Mouse (Mus musculus): ENCODE data around the gene Prss2. TPM values are rescaled to one million over a fixed set of nuclear protein-coding genes. Genes with fewer than 3 reads are reported as not detected.

Prss2 gene
- total and polyA plus RNA-seq, 2 experiments from 2014 or later = not detected

- Histone ChIP-seq H3K27me3 (ENCODE audit: insufficient read depth, low read length) (no peaks in the 10 kb centered on the region), H3K27ac (no peak overlapping the region), H3K9me3 (ENCODE audit: low read length) (no peaks in the 10 kb centered on the region), H3K36me3 (ENCODE audit: insufficient read depth, low read length) (no peaks in the 10 kb centered on the region), H3K4me3 (ENCODE audit: low read length) (no peak overlapping the region), H3K4me2 (ENCODE audit: low read depth, low read length) (no peak overlapping the region), H3K4me1 (ENCODE audit: insufficient read depth, low read length) (no peaks in the 10 kb centered on the region), H3K9ac (replicated peaks; ENCODE audit: low read length) (no peak overlapping the region)
- WGBS = 88% methylated on average over 5 of the region's 5 CpGs
- TF ChIP-seq CTCF (IDR thresholded peaks at IDR 0.05; ENCODE audit: low read depth) = no peak
- no peak for DNase-seq (ENCODE audit: low spot score)
- ATAC-seq = no peak
Measured at GRCm38 (mm10) chr6:41553356-41554010, 31.9 kb downstream of the Prss2 start.

- H3K27me3 ChIP-seq (ENCODE audit: insufficient read depth, low read length) = no peaks in the 10 kb centered on the region
- H3K27ac ChIP-seq = no peak overlapping the region
- no peak overlapping the region for H3K4me3 ChIP-seq (ENCODE audit: low read length)
- TF ChIP-seq CTCF (IDR thresholded peaks at IDR 0.05; ENCODE audit: low read depth) = no peak
- no peaks in the 10 kb centered on the region for H3K9me3 ChIP-seq (ENCODE audit: low read length)
- H3K4me2 ChIP-seq (ENCODE audit: low read depth, low read length) = no peak overlapping the region
- DNase-seq (ENCODE audit: low spot score) = no peak
- H3K4me1 ChIP-seq (ENCODE audit: insufficient read depth, low read length) = no peaks in the 10 kb centered on the region
- no peak for ATAC-seq
- H3K9ac ChIP-seq (replicated peaks; ENCODE audit: low read length) = no peak overlapping the region
- H3K36me3 ChIP-seq (ENCODE audit: insufficient read depth, low read length) = no peaks in the 10 kb centered on the region
- WGBS = 82% methylated on average over 7 of the region's 7 CpGs
Measured at GRCm38 (mm10) chr6:41554295-41555169, 32.9 kb downstream of the Prss2 start.

- ATAC-seq (peak; percentile 67; the same call in 1 of the 2 replicates), DNase-seq (ENCODE audit: low spot score) (peak; percentile 72)
- H3K4me2 ChIP-seq (ENCODE audit: low read depth, low read length) = no peak overlapping the region
- H3K36me3 ChIP-seq (ENCODE audit: insufficient read depth, low read length) = no peaks in the 10 kb centered on the region
- peak; percentile 70 for TF ChIP-seq CTCF (IDR thresholded peaks at IDR 0.05; ENCODE audit: low read depth)
- no peak overlapping the region for H3K27ac ChIP-seq
- H3K4me3 ChIP-seq (ENCODE audit: low read length) = no peak overlapping the region
- H3K4me1 ChIP-seq (ENCODE audit: insufficient read depth, low read length) = no peaks in the 10 kb centered on the region
- no peaks in the 10 kb centered on the region for H3K9me3 ChIP-seq (ENCODE audit: low read length)
- no peaks in the 10 kb centered on the region for H3K27me3 ChIP-seq (ENCODE audit: insufficient read depth, low read length)
- H3K9ac ChIP-seq (replicated peaks; ENCODE audit: low read length) = no peak overlapping the region
Measured at GRCm38 (mm10) chr6:41556389-41556788, 34.8 kb downstream of the Prss2 start.

GRCm38 (mm10) chr6:41557468-41557867 lies 35.9 kb downstream of the Prss2 start:
- H3K9ac ChIP-seq (replicated peaks; ENCODE audit: low read length) = no peak overlapping the region
- WGBS = 82% methylated on average over 5 of the region's 5 CpGs
- H3K4me1 ChIP-seq (ENCODE audit: insufficient read depth, low read length) = no peaks in the 10 kb centered on the region
- H3K27ac ChIP-seq = no peak overlapping the region
- no peaks in the 10 kb centered on the region for H3K36me3 ChIP-seq (ENCODE audit: insufficient read depth, low read length)
- H3K9me3 ChIP-seq (ENCODE audit: low read length) = no peaks in the 10 kb centered on the region
- DNase-seq (ENCODE audit: low spot score) (no peak), ATAC-seq (no peak)
- no peak overlapping the region for H3K4me3 ChIP-seq (ENCODE audit: low read length)
- H3K27me3 ChIP-seq (ENCODE audit: insufficient read depth, low read length) = no peaks in the 10 kb centered on the region
- no peak overlapping the region for H3K4me2 ChIP-seq (ENCODE audit: low read depth, low read length)
- no peak for TF ChIP-seq CTCF (IDR thresholded peaks at IDR 0.05; ENCODE audit: low read depth)

- Histone ChIP-seq H3K4me2 (ENCODE audit: low read depth, low read length) (no peak overlapping the region), H3K4me3 (ENCODE audit: low read length) (no peak overlapping the region), H3K4me1 (ENCODE audit: insufficient read depth, low read length) (no peaks in the 10 kb centered on the region), H3K36me3 (ENCODE audit: insufficient read depth, low read length) (no peaks in the 10 kb centered on the region), H3K27me3 (ENCODE audit: insufficient read depth, low read length) (no peaks in the 10 kb centered on the region), H3K9ac (replicated peaks; ENCODE audit: low read length) (no peak overlapping the region), H3K27ac (no peak overlapping the region), H3K9me3 (ENCODE audit: low read length) (no peaks in the 10 kb centered on the region)
- WGBS = 52% methylated on average over 2 of the region's 2 CpGs
- no peak for TF ChIP-seq CTCF (IDR thresholded peaks at IDR 0.05; ENCODE audit: low read depth)
- DNase-seq (ENCODE audit: low spot score) (no peak), ATAC-seq (no peak)
Measured at GRCm38 (mm10) chr6:41558271-41558670, 36.7 kb downstream of the Prss2 start.

GRCm38 (mm10) chr6:41559331-41559730 lies 37.7 kb downstream of the Prss2 start:
- Histone ChIP-seq H3K9me3 (ENCODE audit: low read length) (no peaks in the 10 kb centered on the region), H3K4me1 (ENCODE audit: insufficient read depth, low read length) (no peaks in the 10 kb centered on the region), H3K27me3 (ENCODE audit: insufficient read depth, low read length) (no peaks in the 10 kb centered on the region), H3K4me2 (ENCODE audit: low read depth, low read length) (no peak overlapping the region), H3K4me3 (ENCODE audit: low read length) (no peak overlapping the region), H3K27ac (no peak overlapping the region), H3K9ac (replicated peaks; ENCODE audit: low read length) (no peak overlapping the region), H3K36me3 (ENCODE audit: insufficient read depth, low read length) (no peaks in the 10 kb centered on the region)
- no peak for TF ChIP-seq CTCF (IDR thresholded peaks at IDR 0.05; ENCODE audit: low read depth)
- ATAC-seq (no peak), DNase-seq (ENCODE audit: low spot score) (no peak)
- WGBS = 52% methylated on average over 3 of the region's 3 CpGs

GRCm38 (mm10) chr6:41560273-41560672 lies 38.7 kb downstream of the Prss2 start:
- DNase-seq (ENCODE audit: low spot score) = no peak
- 46% methylated on average over 2 of the region's 2 CpGs for WGBS
- no peak for ATAC-seq

More at GRCm38 (mm10) chr6:41560273-41560672, 38.7 kb downstream of the Prss2 start:
- no peaks in the 10 kb centered on the region for H3K27me3 ChIP-seq (ENCODE audit: insufficient read depth, low read length)
- no peak overlapping the region for H3K4me3 ChIP-seq (ENCODE audit: low read length)
- no peak overlapping the region for H3K4me2 ChIP-seq (ENCODE audit: low read depth, low read length)
- no peak for TF ChIP-seq CTCF (IDR thresholded peaks at IDR 0.05; ENCODE audit: low read depth)
- H3K9ac ChIP-seq (replicated peaks; ENCODE audit: low read length) = no peak overlapping the region
- H3K27ac ChIP-seq = no peak overlapping the region
- no peaks in the 10 kb centered on the region for H3K36me3 ChIP-seq (ENCODE audit: insufficient read depth, low read length)
- H3K9me3 ChIP-seq (ENCODE audit: low read length) = no peaks in the 10 kb centered on the region
- no peaks in the 10 kb centered on the region for H3K4me1 ChIP-seq (ENCODE audit: insufficient read depth, low read length)

All from hindbrain, postnatal 0 days (tissue).